Mouse (Mus musculus) gastrocnemius, postnatal 4 days (tissue): Measurements from ENCODE around the gene Sft2d1. TPM values are rescaled to one million over a fixed set of nuclear protein-coding genes. Genes with fewer than 3 reads are reported as not detected.

ENCODE experiments used
- DNase-seq, 2 experiments: peaks; one replicate each; pipeline ENCODE4 v3.0.0; 2021 to 2022; ENCODE audit warnings: low spot score in 2 of 2, mixed read lengths in 2 of 2
- long read RNA-seq, 2 experiments: library from polyadenylated mRNA; stranded (forward); transcript quantifications; one replicate each; pipeline ENCODE4 v2.0.0; 2021
- total RNA-seq, 2 experiments: library from RNA; stranded (reverse); gene quantifications; 2 replicates each; pipeline ENCODE4 v1.2.3; 2021

Gene Sft2d1
- 10 to 100 TPM; 25.0 to 29.1 TPM for total RNA-seq
- long read RNA-seq, experiment 1, transcript Sft2d1-209 (8 exons, 1,049 nt), result major isoform, 35 of 37 reads
- long read RNA-seq, experiment 1, partial matches to known transcripts, result 0 of 37 reads
- long read RNA-seq, experiment 1, other reads (novel, unspliced or antisense), result 1 of 37 reads
- long read RNA-seq, experiment 2, transcript Sft2d1-209 (8 exons, 1,049 nt), result major isoform, 30 of 30 reads
- long read RNA-seq, experiment 2, partial matches to known transcripts, result 0 of 30 reads
- long read RNA-seq, experiment 2, other reads (novel, unspliced or antisense), result 0 of 30 reads

- peak; percentile 88 to 95 for DNase-seq
Observed at GRCm38 (mm10) chr17:8310838-8311614, at the start of gene Sft2d1. Sft2d1 (plus strand) TSS chr17:8311102.

GRCm38 (mm10) chr17:8264638-8265037, 46.3 kb upstream of the Sft2d1 start:
- DNase-seq, result peak in 1 of 2 experiments; percentile 29

- DNase-seq, result no peak
Observed at GRCm38 (mm10) chr17:8272054-8272749, 38.7 kb upstream of the Sft2d1 start.

- DNase-seq, result no peak
Observed at GRCm38 (mm10) chr17:8272951-8273350, 38.0 kb upstream of the Sft2d1 start.

- DNase-seq, result no peak
Observed at GRCm38 (mm10) chr17:8276071-8276470, 34.8 kb upstream of the Sft2d1 start.

GRCm38 (mm10) chr17:8276680-8277079, 34.2 kb upstream of the Sft2d1 start:
- DNase-seq, result no peak

- no peak for DNase-seq
Observed at GRCm38 (mm10) chr17:8277266-8277665, 33.6 kb upstream of the Sft2d1 start.

GRCm38 (mm10) chr17:8278356-8278755, 32.5 kb upstream of the Sft2d1 start:
- no peak for DNase-seq

- DNase-seq, result peak; percentile 59 to 73
Observed at GRCm38 (mm10) chr17:8282821-8283525, 27.9 kb upstream of the Sft2d1 start, which contains the start of gene Mpc1. Mpc1 (plus strand) TSS chr17:8282904.

- peak; percentile 93 to 96 for DNase-seq
Observed at GRCm38 (mm10) chr17:8283526-8284253, 27.2 kb upstream of the Sft2d1 start.

GRCm38 (mm10) chr17:8284254-8284661, 26.6 kb upstream of the Sft2d1 start:
- peak in 1 of 2 experiments; percentile 36 for DNase-seq

GRCm38 (mm10) chr17:8285056-8285455, 25.8 kb upstream of the Sft2d1 start:
- DNase-seq, result no peak

- no peak for DNase-seq
Observed at GRCm38 (mm10) chr17:8286987-8287386, 23.9 kb upstream of the Sft2d1 start.

GRCm38 (mm10) chr17:8289993-8290679, 20.8 kb upstream of the Sft2d1 start:
- DNase-seq, result no peak

- no peak for DNase-seq
Observed at GRCm38 (mm10) chr17:8290736-8291135, 20.2 kb upstream of the Sft2d1 start.

GRCm38 (mm10) chr17:8295825-8296224, 15.1 kb upstream of the Sft2d1 start:
- no peak for DNase-seq

GRCm38 (mm10) chr17:8296313-8296844, 14.5 kb upstream of the Sft2d1 start:
- DNase-seq, result no peak

- no peak for DNase-seq
Observed at GRCm38 (mm10) chr17:8297746-8298145, 13.2 kb upstream of the Sft2d1 start.

GRCm38 (mm10) chr17:8298281-8298680, 12.6 kb upstream of the Sft2d1 start:
- DNase-seq, result no peak

- DNase-seq, result no peak
Observed at GRCm38 (mm10) chr17:8299524-8299923, 11.4 kb upstream of the Sft2d1 start.
